Mouse (Mus musculus) MEL (cell line): Measurements from ENCODE around the gene Gm21897. TPM values are rescaled to one million over a fixed set of nuclear protein-coding genes. Genes with fewer than 3 reads are reported as not detected.

Source experiments
- DNase-seq: peaks from one replicate; pipeline ENCODE4 v3.0.0; 2011; ENCODE audit warnings: low read depth, low spot score
- H3K27ac ChIP-seq: 2 replicates; pipeline ENCODE4 v1.5.1; 2012; ENCODE audit warnings: low read depth, mild to moderate bottlenecking, control low read depth, low read length, moderate library complexity; ENCODE audit not compliant: control insufficient read depth
- H3K27me3 ChIP-seq, 2 experiments: fragments of 150-350 bp in 1 of 2; sonication (generic) in 1 of 2; 2 replicates each; pipeline ENCODE4 v1.6.1; 2012; ENCODE audit warnings: low read length in 2 of 2, mild to moderate bottlenecking in 2 of 2, improper control_type of control experiment in 1 of 2, moderate library complexity in 1 of 2; ENCODE audit not compliant: insufficient read depth in 2 of 2, control insufficient read depth in 1 of 2
- H3K36me3 ChIP-seq, 2 experiments: 2 replicates each; pipeline ENCODE4 v1.6.1; 2012 to 2014; ENCODE audit warnings: low read length in 2 of 2, improper control_type of control experiment in 1 of 2, inconsistent platforms in 1 of 2, mild to moderate bottlenecking in 1 of 2; ENCODE audit not compliant: insufficient read depth in 2 of 2, control insufficient read depth in 1 of 2
- H3K4me1 ChIP-seq, 2 experiments: fragments of 150-350 bp in 1 of 2; sonication (generic) in 1 of 2; 2 replicates each; pipeline ENCODE4 v1.6.1; 2012; ENCODE audit warnings: low read length in 2 of 2, improper control_type of control experiment in 1 of 2, mild to moderate bottlenecking in 1 of 2; ENCODE audit not compliant: insufficient read depth in 2 of 2, control insufficient read depth in 1 of 2
- H3K4me3 ChIP-seq, 2 experiments: fragments of 150-350 bp in 1 of 2; sonication (generic) in 1 of 2; 2 replicates each; pipeline ENCODE4 v1.5.1; 2012; ENCODE audit warnings: low read depth in 2 of 2, low read length in 2 of 2, mild to moderate bottlenecking in 2 of 2, moderate library complexity in 2 of 2, control low read depth in 1 of 2, improper control_type of control experiment in 1 of 2; ENCODE audit not compliant: control insufficient read depth in 1 of 2, insufficient read depth in 1 of 2
- H3K79me2 ChIP-seq: 2 replicates; pipeline ENCODE4 v1.6.1; 2012; ENCODE audit warnings: mild to moderate bottlenecking, low read length, moderate library complexity; ENCODE audit not compliant: control insufficient read depth, poor library complexity, insufficient read depth
- H3K9ac ChIP-seq: 2 replicates; pipeline ENCODE4 v1.6.1; 2012; ENCODE audit warnings: low read depth, mild to moderate bottlenecking, control low read depth, low read length, moderate library complexity; ENCODE audit not compliant: control insufficient read depth, poor library complexity, severe bottlenecking
- H3K9me3 ChIP-seq: fragments of 150-350 bp; sonication (generic); replicated peaks from 2 replicates; pipeline ENCODE4 v1.6.1; 2012; ENCODE audit warnings: mild to moderate bottlenecking, low read length, improper control_type of control experiment, moderate library complexity; ENCODE audit not compliant: insufficient read depth
- BHLHE40 ChIP-seq: IDR thresholded peaks from 2 replicates; pipeline ENCODE4 v1.6.1; 2012; ENCODE audit warnings: low read depth, mild to moderate bottlenecking, inconsistent platforms, low read length, improper control_type of control experiment, borderline replicate concordance
- CTCF ChIP-seq, 3 experiments: IDR thresholded peaks in 2 of 3; conservative IDR thresholded peaks in 1 of 3; 2 replicates each; pipeline ENCODE4 v1.5.1; 2011 to 2012; ENCODE audit warnings: low read length in 3 of 3, low read depth in 2 of 3, mild to moderate bottlenecking in 2 of 3, improper control_type of control experiment in 1 of 3, inconsistent platforms in 1 of 3, mixed read lengths in 1 of 3, moderate library complexity in 1 of 3; ENCODE audit not compliant: control insufficient read depth in 1 of 3, insufficient read depth in 1 of 3, poor library complexity in 1 of 3, severe bottlenecking in 1 of 3
- E2F4 ChIP-seq: IDR thresholded peaks from 2 replicates; pipeline ENCODE4 v1.6.1; 2011; ENCODE audit warnings: low read depth, low read length, improper control_type of control experiment, borderline replicate concordance
- ELF1 ChIP-seq: IDR thresholded peaks from 2 replicates; pipeline ENCODE4 v1.6.1; 2014; ENCODE audit warnings: low read depth, mild to moderate bottlenecking, inconsistent platforms, low read length, improper control_type of control experiment, moderate library complexity
- EP300 ChIP-seq, 2 experiments: IDR thresholded peaks; 2 replicates each; pipeline ENCODE4 v1.6.1; 2011; ENCODE audit warnings: improper control_type of control experiment in 2 of 2, low read length in 2 of 2, low read depth in 1 of 2, mild to moderate bottlenecking in 1 of 2
- ETS1 ChIP-seq: IDR thresholded peaks from 2 replicates; pipeline ENCODE4 v1.6.1; 2012; ENCODE audit warnings: low read depth, mild to moderate bottlenecking, inconsistent platforms, low read length, improper control_type of control experiment, moderate library complexity
- GABPA ChIP-seq: IDR thresholded peaks from 2 replicates; pipeline ENCODE4 v1.6.1; 2012; ENCODE audit warnings: low read depth, mild to moderate bottlenecking, inconsistent platforms, low read length, improper control_type of control experiment, moderate library complexity
- GATA1 ChIP-seq: IDR thresholded peaks from 2 replicates; pipeline ENCODE4 v1.6.1; 2011; ENCODE audit warnings: low read depth, low read length, improper control_type of control experiment
- JUND ChIP-seq: IDR thresholded peaks from 2 replicates; pipeline ENCODE4 v1.6.1; 2011; ENCODE audit warnings: low read depth, mild to moderate bottlenecking, improper control_type of control experiment, low read length
- MAZ ChIP-seq: IDR thresholded peaks from 2 replicates; pipeline ENCODE4 v1.6.1; 2012; ENCODE audit warnings: low read depth, mild to moderate bottlenecking, inconsistent platforms, low read length, improper control_type of control experiment
- MEF2A ChIP-seq: IDR thresholded peaks from 2 replicates; pipeline ENCODE4 v1.6.1; 2014; ENCODE audit warnings: low read depth, mild to moderate bottlenecking, inconsistent platforms, low read length, improper control_type of control experiment; ENCODE audit not compliant: poor library complexity, insufficient replicate concordance, severe bottlenecking; ENCODE audit errors: extremely low read depth
- MYC ChIP-seq: IDR thresholded peaks from 2 replicates; pipeline ENCODE4 v1.6.1; 2011; ENCODE audit warnings: low read depth, mild to moderate bottlenecking, low read length, improper control_type of control experiment, moderate library complexity
- NELFE ChIP-seq: IDR thresholded peaks from 2 replicates; pipeline ENCODE4 v1.6.1; 2011; ENCODE audit warnings: low read depth, low read length, improper control_type of control experiment
- NRF1 ChIP-seq: IDR thresholded peaks from 2 replicates; pipeline ENCODE4 v1.6.1; 2014; ENCODE audit warnings: low read depth, mild to moderate bottlenecking, inconsistent platforms, low read length, improper control_type of control experiment, moderate library complexity; ENCODE audit not compliant: poor library complexity, insufficient read depth, severe bottlenecking
- POLR2A ChIP-seq, 2 experiments: IDR thresholded peaks; 2 replicates each; pipeline ENCODE4 v1.6.1; 2011 to 2012; ENCODE audit warnings: low read length in 2 of 2, mild to moderate bottlenecking in 2 of 2, control low read depth in 1 of 2, improper control_type of control experiment in 1 of 2, low read depth in 1 of 2, moderate library complexity in 1 of 2; ENCODE audit not compliant: control insufficient read depth in 1 of 2, insufficient read depth in 1 of 2, poor library complexity in 1 of 2
- POLR2AphosphoS5 ChIP-seq: IDR thresholded peaks from 2 replicates; pipeline ENCODE4 v1.6.1; 2012; ENCODE audit warnings: low read depth, borderline replicate concordance, mild to moderate bottlenecking, inconsistent platforms, low read length, moderate library complexity, mixed read lengths
- RCOR1 ChIP-seq: IDR thresholded peaks from 2 replicates; pipeline ENCODE4 v1.6.1; 2012; ENCODE audit warnings: low read depth, mild to moderate bottlenecking, inconsistent platforms, low read length, improper control_type of control experiment
- SMC3 ChIP-seq: IDR thresholded peaks from 2 replicates; pipeline ENCODE4 v1.6.1; 2011; ENCODE audit warnings: low read depth, low read length, improper control_type of control experiment
- TAL1 ChIP-seq: IDR thresholded peaks from 2 replicates; pipeline ENCODE4 v1.6.1; 2012; ENCODE audit warnings: mild to moderate bottlenecking, inconsistent platforms, low read length, moderate library complexity, mixed read lengths
- TBP ChIP-seq: IDR thresholded peaks from 2 replicates; pipeline ENCODE4 v1.8.0; 2011; ENCODE audit warnings: low read depth, low read length, improper control_type of control experiment
- TCF12 ChIP-seq: IDR thresholded peaks from 2 replicates; pipeline ENCODE4 v1.6.1; 2014; ENCODE audit warnings: low read depth, mild to moderate bottlenecking, inconsistent platforms, low read length, improper control_type of control experiment, moderate library complexity
- UBTF ChIP-seq: IDR thresholded peaks from 2 replicates; pipeline ENCODE4 v1.6.1; 2012; ENCODE audit warnings: low read depth, mild to moderate bottlenecking, inconsistent platforms, low read length, improper control_type of control experiment, moderate library complexity, borderline replicate concordance; ENCODE audit not compliant: insufficient read depth
- USF1 ChIP-seq: IDR thresholded peaks from 2 replicates; pipeline ENCODE4 v1.6.1; 2014; ENCODE audit warnings: low read depth, mild to moderate bottlenecking, inconsistent platforms, low read length, improper control_type of control experiment, moderate library complexity
- ZKSCAN1 ChIP-seq: IDR thresholded peaks from 2 replicates; pipeline ENCODE4 v1.6.1; 2012; ENCODE audit warnings: low read depth, mild to moderate bottlenecking, inconsistent platforms, low read length, improper control_type of control experiment, moderate library complexity
- ZMIZ1 ChIP-seq: IDR thresholded peaks from 2 replicates; pipeline ENCODE4 v1.6.1; 2012; ENCODE audit warnings: low read depth, mild to moderate bottlenecking, inconsistent platforms, low read length, improper control_type of control experiment, moderate library complexity
- ZNF384 ChIP-seq: IDR thresholded peaks from 2 replicates; pipeline ENCODE4 v1.6.1; 2012; ENCODE audit warnings: low read depth, mild to moderate bottlenecking, inconsistent platforms, low read length, improper control_type of control experiment
- polyA plus RNA-seq, 2 experiments: library from polyadenylated mRNA; stranded (reverse) in 1 of 2; unstranded in 1 of 2; fragments of >175 nt in 1 of 2; fragments of >200 nt in 1 of 2; gene quantifications; 2 replicates each; pipeline versions ENCODE4 v1.2.1 to v1.2.4; 2012; ENCODE audit warnings: low replicate concordance in 2 of 2, low read depth in 1 of 2; ENCODE audit not compliant: insufficient read length in 2 of 2, insufficient read depth in 1 of 2, missing spikeins in 1 of 2
- total RNA-seq: library from RNA; depleted of rRNA; stranded (reverse); fragments of 300-350 nt; gene quantifications from 2 replicates; pipeline ENCODE4 v1.2.3, GENCODE M21; 2012

Gm21897 gene
- total and polyA plus RNA-seq, 3 experiments, result not detected

- H3K79me2 ChIP-seq, result no peaks in the 10 kb centered on the region
- H3K27ac ChIP-seq, result no peak overlapping the region
- H3K36me3 ChIP-seq, result no peaks in the 10 kb centered on the region
- no peak overlapping the region for H3K4me3 ChIP-seq
- H3K9ac ChIP-seq, result no peak overlapping the region
- TF ChIP-seq CTCF (IDR thresholded peaks at IDR 0.05 in 2 of 3, conservative IDR thresholded peaks at IDR 0.05 in 1 of 3; ENCODE audit: control insufficient read depth in 1 of 3, insufficient read depth in 1 of 3, low read depth in 2 of 3, low read length in 3 of 3, poor library complexity in 1 of 3, severe bottlenecking in 1 of 3), result no peak
- TF ChIP-seq NRF1, result no peak
- TF ChIP-seq EP300 (IDR thresholded peaks at IDR 0.05; ENCODE audit: low read depth in 1 of 2, low read length in 2 of 2), result no peak
- no peak for TF ChIP-seq ZNF384
- TF ChIP-seq JUND, result no peak
- TF ChIP-seq TAL1, result no peak
- TF ChIP-seq POLR2AphosphoS5, result no peak
- TF ChIP-seq BHLHE40, result no peak
- TF ChIP-seq ELF1, result no peak
- no peak for TF ChIP-seq MAZ
- TF ChIP-seq TCF12, result no peak
- no peak for TF ChIP-seq RCOR1
- TF ChIP-seq MEF2A, result no peak
- no peak for TF ChIP-seq UBTF
- no peak for TF ChIP-seq TBP
- no peak for TF ChIP-seq E2F4
- TF ChIP-seq ZMIZ1, result no peak
- TF ChIP-seq MYC, result no peak
- no peaks in the 10 kb centered on the region for H3K9me3 ChIP-seq
- H3K27me3 ChIP-seq, result no peaks in the 10 kb centered on the region
- DNase-seq, result no peak
- H3K4me1 ChIP-seq, result no peaks in the 10 kb centered on the region
These were observed 40.5 kb downstream of the Gm21897 start for GRCm38 (mm10) chr16:15357766-15358165.

- H3K27ac ChIP-seq, result no peak overlapping the region
- no peaks in the 10 kb centered on the region for H3K27me3 ChIP-seq
- DNase-seq, result no peak
- TF ChIP-seq POLR2A (IDR thresholded peaks at IDR 0.05; ENCODE audit: control insufficient read depth in 1 of 2, insufficient read depth in 1 of 2, low read depth in 1 of 2, low read length in 2 of 2, poor library complexity in 1 of 2) (no peak), JUND (no peak), GABPA (no peak), ETS1 (no peak), SMC3 (no peak), POLR2AphosphoS5 (no peak), GATA1 (no peak), TCF12 (no peak), TAL1 (no peak), ZKSCAN1 (no peak), RCOR1 (no peak), ELF1 (no peak), BHLHE40 (no peak), NELFE (no peak), MAZ (no peak), MEF2A (no peak), NRF1 (no peak), USF1 (no peak)
- no peaks in the 10 kb centered on the region for H3K36me3 ChIP-seq
- no peak overlapping the region for H3K9ac ChIP-seq
- no peaks in the 10 kb centered on the region for H3K4me1 ChIP-seq
- H3K4me3 ChIP-seq, result no peak overlapping the region
- H3K9me3 ChIP-seq, result no peaks in the 10 kb centered on the region
- H3K79me2 ChIP-seq, result no peaks in the 10 kb centered on the region
These were observed 42.0 kb downstream of the Gm21897 start for GRCm38 (mm10) chr16:15359110-15359782.
